Mouse (Mus musculus): Measurements from ENCODE around the gene Iqcd. TPM values are rescaled to one million over a fixed set of nuclear protein-coding genes. Genes with fewer than 3 reads are reported as not detected.

The Iqcd gene
- polyA plus RNA-seq, 1 experiment, result 0.91 TPM

- Histone ChIP-seq H3ac (ENCODE audit: control insufficient read depth, insufficient read length) (no peak overlapping the region), H3K4me2 (ENCODE audit: low read depth) (no peak overlapping the region), H3K27me3 (ENCODE audit: control insufficient read depth, insufficient read depth, insufficient read length) (peaks cover 41% of the 10 kb centered on the region), H3K36me3 (ENCODE audit: control insufficient read depth, insufficient read depth) (no peaks in the 10 kb centered on the region), H3K79me2 (ENCODE audit: control insufficient read depth, insufficient read depth) (no peaks in the 10 kb centered on the region), H3K4me3 (no peak overlapping the region)
- TF ChIP-seq POLR2A (IDR thresholded peaks at IDR 0.05; ENCODE audit: insufficient read length, low read depth) (no peak), E2F4 (IDR thresholded peaks at IDR 0.05; ENCODE audit: insufficient read depth) (no peak)
Measured at GRCm38 (mm10) chr5:120645851-120646250, 57.0 kb downstream of the Iqcd start.

GRCm38 (mm10) chr5:120647361-120647760 lies 58.5 kb downstream of the Iqcd start:
- Histone ChIP-seq H3K4me2 (ENCODE audit: low read depth) (no peak overlapping the region), H3K36me3 (ENCODE audit: control insufficient read depth, insufficient read depth) (no peaks in the 10 kb centered on the region), H3ac (ENCODE audit: control insufficient read depth, insufficient read length) (no peak overlapping the region), H3K4me3 (no peak overlapping the region), H3K79me2 (ENCODE audit: control insufficient read depth, insufficient read depth) (no peaks in the 10 kb centered on the region), H3K27me3 (ENCODE audit: control insufficient read depth, insufficient read depth, insufficient read length) (peaks cover 48% of the 10 kb centered on the region)
- TF ChIP-seq POLR2AphosphoS2 (IDR thresholded peaks at IDR 0.05; ENCODE audit: insufficient read length, low read depth), result no peak
- TF ChIP-seq USF1 (IDR thresholded peaks at IDR 0.05; ENCODE audit: low read depth), result no peak
- no peak for TF ChIP-seq POLR2A (IDR thresholded peaks at IDR 0.05; ENCODE audit: insufficient read length, low read depth)
- no peak for TF ChIP-seq MAX (IDR thresholded peaks at IDR 0.05; ENCODE audit: low read depth)
- no peak for TF ChIP-seq TCF3 (IDR thresholded peaks at IDR 0.05; ENCODE audit: insufficient read length, low read depth)
- TF ChIP-seq TCF12 (IDR thresholded peaks at IDR 0.05; ENCODE audit: insufficient read depth, poor library complexity, severe bottlenecking), result no peak
- TF ChIP-seq MYOD1 (IDR thresholded peaks at IDR 0.05; ENCODE audit: control insufficient read depth in 1 of 3, insufficient read length in 2 of 3, low read depth in 2 of 3), result no peak
- no peak for TF ChIP-seq SRF (IDR thresholded peaks at IDR 0.05; ENCODE audit: control insufficient read depth, insufficient read length, low read depth)
- no peak for TF ChIP-seq MYOG (IDR thresholded peaks at IDR 0.05; ENCODE audit: control insufficient read depth in 1 of 3, insufficient read depth in 1 of 3, insufficient read length in 2 of 3, low read depth in 2 of 3)
- no peak for TF ChIP-seq REST (IDR thresholded peaks at IDR 0.05; ENCODE audit: insufficient read depth, insufficient read length)
- TF ChIP-seq E2F4 (IDR thresholded peaks at IDR 0.05; ENCODE audit: insufficient read depth), result no peak
- no peak for TF ChIP-seq CEBPB (IDR thresholded peaks at IDR 0.05; ENCODE audit: insufficient read depth, poor library complexity, severe bottlenecking)

GRCm38 (mm10) chr5:120647814-120648491 lies 59.1 kb downstream of the Iqcd start:
- peaks cover 54% of the 10 kb centered on the region for H3K27me3 ChIP-seq (ENCODE audit: control insufficient read depth, insufficient read depth, insufficient read length)
- TF ChIP-seq TCF12 (IDR thresholded peaks at IDR 0.05; ENCODE audit: insufficient read depth, poor library complexity, severe bottlenecking), result no peak
- TF ChIP-seq MYOD1 (IDR thresholded peaks at IDR 0.05; ENCODE audit: control insufficient read depth in 1 of 3, insufficient read length in 2 of 3, low read depth in 2 of 3), result no peak
- TF ChIP-seq USF1 (IDR thresholded peaks at IDR 0.05; ENCODE audit: low read depth), result no peak
- TF ChIP-seq POLR2A (IDR thresholded peaks at IDR 0.05; ENCODE audit: insufficient read length, low read depth), result no peak
- TF ChIP-seq CEBPB (IDR thresholded peaks at IDR 0.05; ENCODE audit: insufficient read depth, poor library complexity, severe bottlenecking), result no peak
- H3K4me2 ChIP-seq (ENCODE audit: low read depth), result peak overlapping the region; percentile 38
- no peak overlapping the region for H3K4me3 ChIP-seq
- H3K36me3 ChIP-seq (ENCODE audit: control insufficient read depth, insufficient read depth), result no peaks in the 10 kb centered on the region
- no peak overlapping the region for H3ac ChIP-seq (ENCODE audit: control insufficient read depth, insufficient read length)
- no peaks in the 10 kb centered on the region for H3K79me2 ChIP-seq (ENCODE audit: control insufficient read depth, insufficient read depth)

- no peak within 1 kb of the TSS for H3K4me3 ChIP-seq
- peak in 1 of 3 experiments; percentile 7 for TF ChIP-seq MYOG (IDR thresholded peaks at IDR 0.05; ENCODE audit: control insufficient read depth in 1 of 3, insufficient read depth in 1 of 3, insufficient read length in 2 of 3, low read depth in 2 of 3)
- no peak for TF ChIP-seq SRF (IDR thresholded peaks at IDR 0.05; ENCODE audit: control insufficient read depth, insufficient read length, low read depth)
- no peaks in the 10 kb centered on the region for H3K79me2 ChIP-seq (ENCODE audit: control insufficient read depth, insufficient read depth)
- H3K4me2 ChIP-seq (ENCODE audit: low read depth), result peak within 1 kb of the TSS; percentile 38
- H3K27me3 ChIP-seq (ENCODE audit: control insufficient read depth, insufficient read depth, insufficient read length), result peaks cover 58% of the 10 kb centered on the region
- no peaks in the 10 kb centered on the region for H3K36me3 ChIP-seq (ENCODE audit: control insufficient read depth, insufficient read depth)
- no peak within 1 kb of the TSS for H3ac ChIP-seq (ENCODE audit: control insufficient read depth, insufficient read length)
Measured at GRCm38 (mm10) chr5:120648569-120649373, 60.0 kb downstream of the Iqcd start, which contains the start of gene Rasal1. Gene Rasal1, plus strand, starts transcription at chr5:120648812.

- no peak overlapping the region for H3ac ChIP-seq (ENCODE audit: control insufficient read depth, insufficient read length)
- H3K4me3 ChIP-seq, result no peak overlapping the region
- H3K36me3 ChIP-seq (ENCODE audit: control insufficient read depth, insufficient read depth), result no peaks in the 10 kb centered on the region
- TF ChIP-seq E2F4 (IDR thresholded peaks at IDR 0.05; ENCODE audit: insufficient read depth) (no peak), TCF3 (IDR thresholded peaks at IDR 0.05; ENCODE audit: insufficient read length, low read depth) (no peak), POLR2AphosphoS2 (IDR thresholded peaks at IDR 0.05; ENCODE audit: insufficient read length, low read depth) (no peak), POLR2A (IDR thresholded peaks at IDR 0.05; ENCODE audit: insufficient read length, low read depth) (no peak), REST (IDR thresholded peaks at IDR 0.05; ENCODE audit: insufficient read depth, insufficient read length) (no peak), TCF12 (IDR thresholded peaks at IDR 0.05; ENCODE audit: insufficient read depth, poor library complexity, severe bottlenecking) (no peak), MYOG (IDR thresholded peaks at IDR 0.05; ENCODE audit: control insufficient read depth in 1 of 3, insufficient read depth in 1 of 3, insufficient read length in 2 of 3, low read depth in 2 of 3) (no peak), MYOD1 (IDR thresholded peaks at IDR 0.05; ENCODE audit: control insufficient read depth in 1 of 3, insufficient read length in 2 of 3, low read depth in 2 of 3) (no peak), CEBPB (IDR thresholded peaks at IDR 0.05; ENCODE audit: insufficient read depth, poor library complexity, severe bottlenecking) (no peak), MAX (IDR thresholded peaks at IDR 0.05; ENCODE audit: low read depth) (no peak), SRF (IDR thresholded peaks at IDR 0.05; ENCODE audit: control insufficient read depth, insufficient read length, low read depth) (no peak), USF1 (IDR thresholded peaks at IDR 0.05; ENCODE audit: low read depth) (no peak)
- H3K79me2 ChIP-seq (ENCODE audit: control insufficient read depth, insufficient read depth), result no peaks in the 10 kb centered on the region
- H3K4me2 ChIP-seq (ENCODE audit: low read depth), result no peak overlapping the region
- peaks cover 58% of the 10 kb centered on the region for H3K27me3 ChIP-seq (ENCODE audit: control insufficient read depth, insufficient read depth, insufficient read length)
Measured at GRCm38 (mm10) chr5:120649374-120649933, 60.6 kb downstream of the Iqcd start.
